Mouse (Mus musculus) midbrain, embryonic 13.5 days (tissue): ENCODE measurements around the gene Aif1l. TPM values are rescaled to one million over a fixed set of nuclear protein-coding genes. Genes with fewer than 3 reads are reported as not detected.

Source experiments
- polyA plus RNA-seq: library from polyadenylated mRNA; unstranded; fragments of >200 nt; fragmentation: Nextera tagmentation; extraction: Ambion mirVana; gene quantifications from 2 replicates; pipeline ENCODE4 v1.2.1, GENCODE M21; 2015

The Aif1l gene
- polyA plus RNA-seq, 1 experiment from 2014 or later, result 32.6 TPM

Other genes with a start within 250 kb of the Aif1l start
- gene Qrfp, start 139.6 kb upstream of the Aif1l start, polyA plus RNA-seq, result 0.06 and 0.12 TPM in 2 replicates
- gene Fibcd1, start 104.1 kb upstream of the Aif1l start, polyA plus RNA-seq, result 8.4 and 11.2 TPM in 2 replicates
- gene Lamc3, start 62.8 kb upstream of the Aif1l start, polyA plus RNA-seq, result 5.5 and 6.8 TPM in 2 replicates
- gene Nup214, start 24.3 kb downstream of the Aif1l start, polyA plus RNA-seq, result 84.5 and 91.4 TPM in 2 replicates
- 0.38 and 0.44 TPM in 2 replicates for gene Fam78a, start 134.7 kb downstream of the Aif1l start, polyA plus RNA-seq
- gene Plpp7, start 145.4 kb downstream of the Aif1l start, polyA plus RNA-seq, result 16.6 and 19.1 TPM in 2 replicates
- gene Prrc2b, start 200.9 kb downstream of the Aif1l start, polyA plus RNA-seq, result 68.4 and 77.5 TPM in 2 replicates